Mouse (Mus musculus) E14TG2a.4 (cell line): ENCODE measurements around the gene Pkp4.

Experiments used
- CTCF ChIP-seq: conservative IDR thresholded peaks from 2 replicates; pipeline ENCODE4 v1.5.1; 2014; ENCODE audit warnings: low read length
- POU5F1 ChIP-seq: IDR thresholded peaks from 2 replicates; pipeline ENCODE4 v1.6.1; 2014; ENCODE audit warnings: low read length, borderline replicate concordance

- TF ChIP-seq POU5F1 (no peak), CTCF (no peak)
Measured at GRCm38 (mm10) chr2:59234537-59234936, 73.9 kb downstream of the Pkp4 start.
